17 mouse cellular contexts compared by ENCODE assay signal in the genomic region with DNA sequence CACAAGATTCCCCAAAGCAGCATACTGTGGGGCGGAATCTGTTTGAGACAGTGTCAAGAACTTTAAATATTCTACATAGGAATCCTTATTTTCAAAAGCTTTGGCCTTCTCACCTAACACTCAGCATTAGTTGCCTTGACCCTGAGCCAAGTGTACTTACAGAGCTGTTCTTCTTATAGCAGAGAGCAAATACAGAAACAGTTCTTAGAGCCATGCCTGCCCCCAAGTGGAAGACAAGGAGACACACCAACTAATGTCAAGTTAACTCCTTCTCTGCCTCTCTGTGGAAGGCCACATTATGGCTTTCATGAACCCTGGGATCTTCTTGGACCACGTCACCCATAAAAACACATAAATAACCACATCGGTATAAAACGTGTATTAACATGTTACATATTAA.
A peak's percentile ranks its signal among the peaks of the same experiment; 100 is the strongest.
DNase-seq lines count a peak whose midpoint lies in the region; ATAC-seq and TF ChIP-seq lines count a peak whose summit lies in the region.
"Had no signal": no experiment of that assay in that cellular context is flagged by ENCODE, and none has a peak within 500 bp of the region (broad histone marks: within the 10 kb centered on the region; RNA-seq: fewer than 3 reads in every experiment).

No protein-coding gene starts in this region.

- no peaks in the 10 kb centered on the region for H3K9me3 ChIP-seq in limb, embryonic 14.5 days (ENCODE audit: control insufficient read depth, low read length)
- H3K9me3 ChIP-seq: midbrain, embryonic 13.5 days; neural tube, embryonic 12.5 days had no signal

- TF ChIP-seq POLR2A in limb, embryonic 14.5 days (IDR thresholded peaks at IDR 0.05; ENCODE audit: borderline replicate concordance, extremely low read depth, insufficient read depth, insufficient read length) = no peak
- TF ChIP-seq POLR2A in heart, adult 2 months (IDR thresholded peaks at IDR 0.05; ENCODE audit: insufficient read depth, low read depth, low read length) = no peak

- no peaks in the 10 kb centered on the region for H3K36me3 ChIP-seq in limb, embryonic 14.5 days (ENCODE audit: control insufficient read depth, insufficient read depth, low read length)
- H3K36me3 ChIP-seq in heart, adult 2 months (ENCODE audit: control insufficient read depth, insufficient read depth, low read length) = no peaks in the 10 kb centered on the region
- H3K36me3 ChIP-seq: neural tube, embryonic 12.5 days had no signal

- peak; percentile 60 for ATAC-seq in limb, embryonic 14.5 days (ENCODE audit: low FRiP score, low read depth)
- ATAC-seq: liver, postnatal 0 days; midbrain, embryonic 13.5 days had no signal

- H3K9ac ChIP-seq in limb, embryonic 14.5 days (ENCODE audit: low read depth, low read length, severe bottlenecking) = no peak overlapping the region
- no peak overlapping the region for H3K9ac ChIP-seq in heart, adult 2 months (ENCODE audit: low read depth, low read length)
- H3K9ac ChIP-seq: liver, postnatal 0 days; midbrain, embryonic 13.5 days; neural tube, embryonic 12.5 days had no signal

- no peak overlapping the region for H3K4me2 ChIP-seq in limb, embryonic 14.5 days (replicated peaks; ENCODE audit: low read depth, low read length, severe bottlenecking)
- H3K4me2 ChIP-seq: midbrain, embryonic 13.5 days; neural tube, embryonic 12.5 days had no signal

- peak; percentile 5 for DNase-seq in embryo, embryonic 11 days
- DNase-seq in embryo, embryonic 9.5 days (ENCODE audit: extremely low spot score) = no peak
- DNase-seq in layer of hippocampus, adult 2 months (ENCODE audit: low spot score in 2 of 2) = no peak
- DNase-seq in layer of hippocampus, adult 18-20 months (ENCODE audit: low spot score in 2 of 2) = no peak
- peak; percentile 56 for DNase-seq in 3T3-L1 (ENCODE audit: low read depth, low spot score)
- peak; percentile 46 for DNase-seq in limb, embryonic 14.5 days (ENCODE audit: low spot score)
- no peak for DNase-seq in cerebellum, postnatal 10 days
- no peak for DNase-seq in heart, adult 2 months
- DNase-seq: cerebellum, adult 9-10 months; heart, adult 11 months; heart, postnatal 36 days; kidney, postnatal 4 days; left cerebral cortex, postnatal 4 days; liver, postnatal 0 days; thymus, adult 2 months had no signal

- H3K79me2 ChIP-seq in heart, adult 2 months (replicated peaks; ENCODE audit: control insufficient read depth, insufficient read depth, low read length) = no peaks in the 10 kb centered on the region

- intact Hi-C loops in heart, adult 2 months (cut with DNase I) = no loop called here

- TF ChIP-seq CTCF in layer of hippocampus, adult 2 months (conservative IDR thresholded peaks at IDR 0.05) = peak; percentile 52
- TF ChIP-seq CTCF in heart, adult 2 months (IDR thresholded peaks at IDR 0.05) = no peak

- no peak overlapping the region for H3K4me3 ChIP-seq in layer of hippocampus, adult 2 months
- H3K4me3 ChIP-seq in limb, embryonic 14.5 days (replicated peaks; ENCODE audit: low read length) = no peak overlapping the region
- H3K4me3 ChIP-seq in heart, adult 2 months = no peak overlapping the region
- H3K4me3 ChIP-seq: midbrain, embryonic 13.5 days; neural tube, embryonic 12.5 days had no signal

- H3K27me3 ChIP-seq in limb, embryonic 14.5 days (ENCODE audit: control insufficient read depth, insufficient read depth, low read length) = no peaks in the 10 kb centered on the region
- no peaks in the 10 kb centered on the region for H3K27me3 ChIP-seq in heart, adult 2 months (ENCODE audit: control insufficient read depth, insufficient read depth, low read length)
- H3K27me3 ChIP-seq: midbrain, embryonic 13.5 days; neural tube, embryonic 12.5 days had no signal

- 72% methylated on average over 4 of the region's 4 CpGs for whole genome bisulfite sequencing in limb, embryonic 14.5 days
- WGBS in heart, adult 2 months = 83% methylated on average over 4 of the region's 4 CpGs

- H3K4me1 ChIP-seq in limb, embryonic 14.5 days (ENCODE audit: control insufficient read depth, insufficient read depth, low read length) = no peaks in the 10 kb centered on the region
- no peaks in the 10 kb centered on the region for H3K4me1 ChIP-seq in heart, adult 2 months (ENCODE audit: control insufficient read depth, insufficient read depth, low read length)
- H3K4me1 ChIP-seq: midbrain, embryonic 13.5 days; neural tube, embryonic 12.5 days had no signal

- no peak for TF ChIP-seq EP300 in heart, adult 2 months (IDR thresholded peaks at IDR 0.05; ENCODE audit: insufficient read depth, low read depth, low read length)

- H3K27ac ChIP-seq in layer of hippocampus, adult 2 months = no peak overlapping the region
- H3K27ac ChIP-seq in limb, embryonic 14.5 days (replicated peaks; ENCODE audit: low read depth, low read length) = no peak overlapping the region
- H3K27ac ChIP-seq in heart, adult 2 months = no peak overlapping the region
- H3K27ac ChIP-seq: midbrain, embryonic 13.5 days; neural tube, embryonic 12.5 days had no signal

Comparison
In these comparisons a context has a peak if more than half of its experiments do, and no peak if none do; other contexts are left out.
1. DNase-seq: peak in embryo, embryonic 11 days (single experiment), 3T3-L1 (single experiment) and limb, embryonic 14.5 days (single experiment); none in embryo, embryonic 9.5 days (single experiment), layer of hippocampus, adult 2 months (0 of 2), layer of hippocampus, adult 18-20 months (0 of 2), cerebellum, postnatal 10 days (0 of 2) and heart, adult 2 months (0 of 2).